ENCODE assay signal across 8 mouse cellular contexts in genomic region chr7:139249406-139250210, GRCm38 (mm10). TPM values are rescaled to one million over a fixed set of nuclear protein-coding genes. Genes with fewer than 3 reads are reported as not detected.
DNase-seq lines count a peak whose midpoint lies in the region; ATAC-seq lines count a peak whose summit lies in the region.

No protein-coding gene starts in this region.

- DNase-seq in heart, postnatal 36 days: no peak
- peak; percentile 11 for DNase-seq in NIH3T3 (ENCODE audit: low read depth)
- DNase-seq in hindbrain, embryonic 11.5 days (ENCODE audit: low spot score): peak; percentile 5
- DNase-seq in midbrain, embryonic 11.5 days (ENCODE audit: low spot score, missing footprints): peak; percentile 85
- DNase-seq in left cerebral cortex, postnatal 14 days (ENCODE audit: low spot score in 2 of 2): no peak
- DNase-seq in ovary, postnatal 10 days (ENCODE audit: low spot score): no peak
- DNase-seq in testis, postnatal 14 days (ENCODE audit: low spot score): no peak

- H3K4me2 ChIP-seq in heart, embryonic 14.5 days (ENCODE audit: low read length): peak overlapping the region; percentile 90
- peak overlapping the region; percentile 95 for H3K4me2 ChIP-seq in hindbrain, embryonic 11.5 days (replicated peaks; ENCODE audit: low read depth, low read length)
- H3K4me2 ChIP-seq in midbrain, embryonic 11.5 days: peak overlapping the region; percentile 97

- H3K36me3 ChIP-seq in heart, embryonic 14.5 days (ENCODE audit: control insufficient read depth, insufficient read depth, low read length): peaks cover 4% of the 10 kb centered on the region
- no peaks in the 10 kb centered on the region for H3K36me3 ChIP-seq in hindbrain, embryonic 11.5 days (ENCODE audit: control insufficient read depth, insufficient read depth, low read length)
- H3K36me3 ChIP-seq in midbrain, embryonic 11.5 days (ENCODE audit: control insufficient read depth, insufficient read depth, low read length): no peaks in the 10 kb centered on the region

- peaks cover 63 to 72% of the 10 kb centered on the region in 2 experiments for H3K4me1 ChIP-seq in heart, embryonic 14.5 days (ENCODE audit: control insufficient read depth in 2 of 2, insufficient read depth in 2 of 2, low read length in 2 of 2)
- H3K4me1 ChIP-seq in hindbrain, embryonic 11.5 days (replicated peaks; ENCODE audit: control insufficient read depth, insufficient read depth, low read length): peaks cover 13% of the 10 kb centered on the region
- H3K4me1 ChIP-seq in midbrain, embryonic 11.5 days (ENCODE audit: control insufficient read depth, insufficient read depth, low read length): peaks cover 13% of the 10 kb centered on the region

- peak overlapping the region; percentile 80 to 81 for H3K4me3 ChIP-seq in heart, embryonic 14.5 days (ENCODE audit: control insufficient read depth in 1 of 2, insufficient read depth in 1 of 2, low read depth in 1 of 2, low read length in 2 of 2)
- no peak overlapping the region for H3K4me3 ChIP-seq in hindbrain, embryonic 11.5 days (ENCODE audit: low read depth, low read length)
- peak overlapping the region; percentile 63; the same call in 1 of the 2 replicates for H3K4me3 ChIP-seq in midbrain, embryonic 11.5 days (ENCODE audit: low read depth, low read length)

- no peaks in the 10 kb centered on the region for H3K9me3 ChIP-seq in heart, embryonic 14.5 days (ENCODE audit: control insufficient read depth, low read length)
- H3K9me3 ChIP-seq in hindbrain, embryonic 11.5 days (ENCODE audit: control insufficient read depth, low read length): no peaks in the 10 kb centered on the region
- no peaks in the 10 kb centered on the region for H3K9me3 ChIP-seq in midbrain, embryonic 11.5 days (ENCODE audit: control insufficient read depth, low read length)

- 35% methylated on average over 7 of the region's 7 CpGs for WGBS in heart, embryonic 14.5 days
- WGBS in hindbrain, embryonic 11.5 days: 42% methylated on average over 7 of the region's 7 CpGs
- WGBS in midbrain, embryonic 11.5 days: 38% methylated on average over 7 of the region's 7 CpGs

- no peak for ATAC-seq in heart, embryonic 14.5 days (ENCODE audit: insufficient number of reproducible peaks, insufficient read depth, low FRiP score, low read depth)
- ATAC-seq in hindbrain, embryonic 11.5 days (ENCODE audit: low FRiP score): peak; percentile 17; the same call in 1 of the 2 replicates
- ATAC-seq in midbrain, embryonic 11.5 days (ENCODE audit: low FRiP score): no peak

- intact Hi-C loops in heart, postnatal 36 days (cut with DNase I): loop anchor here (2.0 to 5.0 kb wide), 5 partner anchors 23 to 223 kb away; partner anchors contain the start of gene Inpp5a
- intact Hi-C loops in left cerebral cortex, postnatal 14 days (cut with DNase I): no loop called here

- no peak overlapping the region for H3K27ac ChIP-seq in heart, embryonic 14.5 days (replicated peaks in 1 of 2; ENCODE audit: control insufficient read depth in 1 of 2, insufficient read depth in 1 of 2, low read depth in 2 of 2, low read length in 2 of 2)
- H3K27ac ChIP-seq in hindbrain, embryonic 11.5 days (ENCODE audit: low read depth, low read length): no peak overlapping the region
- no peak overlapping the region for H3K27ac ChIP-seq in midbrain, embryonic 11.5 days (ENCODE audit: low read depth, low read length)

- H3K27me3 ChIP-seq in heart, embryonic 14.5 days (ENCODE audit: control insufficient read depth, insufficient read depth, low read length): no peaks in the 10 kb centered on the region
- peaks cover 20% of the 10 kb centered on the region; the same call in 1 of the 2 replicates for H3K27me3 ChIP-seq in hindbrain, embryonic 11.5 days (ENCODE audit: control insufficient read depth, insufficient read depth, low read length)
- H3K27me3 ChIP-seq in midbrain, embryonic 11.5 days (ENCODE audit: control insufficient read depth, insufficient read depth, low read length): peaks cover 30% of the 10 kb centered on the region

- peak overlapping the region; percentile 95 for H3K9ac ChIP-seq in heart, embryonic 14.5 days (ENCODE audit: low read length)
- H3K9ac ChIP-seq in hindbrain, embryonic 11.5 days (ENCODE audit: low read depth, low read length): no peak overlapping the region
- no peak overlapping the region for H3K9ac ChIP-seq in midbrain, embryonic 11.5 days (ENCODE audit: low read length)

RNA-seq across cellular contexts. Expression of gene Pwwp2b, which starts 1.3 kb away (rescaled TPM):
- 6.9 and 7.4 TPM in 2 replicates for polyA plus RNA-seq in heart, embryonic 14.5 days (2014; fragmentation: Nextera tagmentation; extraction: Ambion mirVana)
- 1 to 10 TPM; 9.5 to 9.7 TPM for total RNA-seq in heart, postnatal 36 days (2021)
- 3.4 and 4.4 TPM in 2 replicates for polyA plus RNA-seq in hindbrain, embryonic 11.5 days (2014; fragmentation: Nextera tagmentation; extraction: Ambion mirVana)
- 2.6 and 3.3 TPM in 2 replicates for polyA plus RNA-seq in midbrain, embryonic 11.5 days (2014; fragmentation: Nextera tagmentation; extraction: Ambion mirVana)
- 10 to 100 TPM; 10.4 to 10.9 TPM for total RNA-seq in left cerebral cortex, postnatal 14 days (2021)

RNA-seq across cellular contexts. Expression of gene Stk32c, which starts 36.5 kb away (rescaled TPM):
- polyA plus RNA-seq in heart, embryonic 14.5 days (2014; fragmentation: Nextera tagmentation; extraction: Ambion mirVana): 0.19 TPM in 1 of 2 replicates, not detected in the other
- under 1 TPM; 0.60 to 0.86 TPM for total RNA-seq in heart, postnatal 36 days (2021)
- 0.52 and 0.54 TPM in 2 replicates for polyA plus RNA-seq in hindbrain, embryonic 11.5 days (2014; fragmentation: Nextera tagmentation; extraction: Ambion mirVana)
- polyA plus RNA-seq in midbrain, embryonic 11.5 days (2014; fragmentation: Nextera tagmentation; extraction: Ambion mirVana): 0.33 and 0.63 TPM in 2 replicates
- total RNA-seq in left cerebral cortex, postnatal 14 days (2021): 100 to 1,000 TPM; 129 to 146 TPM

RNA-seq across cellular contexts. Expression of gene Lrrc27, which starts 36.8 kb away (rescaled TPM):
- 2.7 and 4.8 TPM in 2 replicates for polyA plus RNA-seq in heart, embryonic 14.5 days (2014; fragmentation: Nextera tagmentation; extraction: Ambion mirVana)
- 10 to 100 TPM; 17.0 to 22.3 TPM for total RNA-seq in heart, postnatal 36 days (2021)
- polyA plus RNA-seq in hindbrain, embryonic 11.5 days (2014; fragmentation: Nextera tagmentation; extraction: Ambion mirVana): 6.5 and 9.4 TPM in 2 replicates
- polyA plus RNA-seq in midbrain, embryonic 11.5 days (2014; fragmentation: Nextera tagmentation; extraction: Ambion mirVana): 6.8 and 9.8 TPM in 2 replicates
- total RNA-seq in left cerebral cortex, postnatal 14 days (2021): 1 to 10 TPM; 5.9 to 6.0 TPM

Comparison
In these comparisons a context has a peak if more than half of its experiments do, and no peak if none do; other contexts are left out.
1. DNase-seq: peak in NIH3T3 (single experiment), hindbrain, embryonic 11.5 days (single experiment) and midbrain, embryonic 11.5 days (single experiment); none in heart, postnatal 36 days (0 of 2), left cerebral cortex, postnatal 14 days (0 of 2), ovary, postnatal 10 days (single experiment) and testis, postnatal 14 days (single experiment).
2. Peak in every context shown above with its lines, with median percentiles within 50 percentile points of each other: H3K4me2 ChIP-seq.